Mouse (Mus musculus) limb, embryonic 15.5 days (tissue): ENCODE results near the gene Tmem115. TPM values are rescaled to one million over a fixed set of nuclear protein-coding genes. Genes with fewer than 3 reads are reported as not detected.

Source experiments
- polyA plus RNA-seq: library from polyadenylated mRNA; unstranded; fragments of >200 nt; fragmentation: Nextera tagmentation; extraction: Ambion mirVana; gene quantifications from 2 replicates; pipeline ENCODE4 v1.2.1, GENCODE M21; 2015

Gene Tmem115
- polyA plus RNA-seq, 1 experiment from 2014 or later, result 51.8 TPM

Other genes with a start within 250 kb of the Tmem115 start
- gene Mapkapk3, start 244.1 kb upstream of the Tmem115 start, polyA plus RNA-seq, result 24.2 and 24.7 TPM in 2 replicates
- 9.7 and 13.9 TPM in 2 replicates for gene Cish, start 237.9 kb upstream of the Tmem115 start, polyA plus RNA-seq
- gene Hemk1, start 195.6 kb upstream of the Tmem115 start, polyA plus RNA-seq, result 8.8 and 10.1 TPM in 2 replicates
- gene 6430571L13Rik, start 193.3 kb upstream of the Tmem115 start, polyA plus RNA-seq, result 0.60 and 0.74 TPM in 2 replicates
- 0.37 and 0.41 TPM in 2 replicates for gene Cacna2d2, start 134.3 kb upstream of the Tmem115 start, polyA plus RNA-seq
- gene Cyb561d2, start 8.2 kb downstream of the Tmem115 start, polyA plus RNA-seq, result 25.9 and 26.0 TPM in 2 replicates
- gene Nprl2, start 8.3 kb downstream of the Tmem115 start, polyA plus RNA-seq, result 40.4 and 44.1 TPM in 2 replicates
- 1.0 and 1.3 TPM in 2 replicates for gene Zmynd10, start 13.4 kb downstream of the Tmem115 start, polyA plus RNA-seq
- 89.7 and 95.4 TPM in 2 replicates for gene Rassf1, start 17.6 kb downstream of the Tmem115 start, polyA plus RNA-seq
- 35.9 and 37.3 TPM in 2 replicates for gene Tusc2, start 29.3 kb downstream of the Tmem115 start, polyA plus RNA-seq
- gene Hyal2, start 34.0 kb downstream of the Tmem115 start, polyA plus RNA-seq, result 101 and 104 TPM in 2 replicates
- gene Hyal1, start 43.0 kb downstream of the Tmem115 start, polyA plus RNA-seq, result 12.8 and 13.7 TPM in 2 replicates
- gene Naa80, start 44.9 kb downstream of the Tmem115 start, polyA plus RNA-seq, result 17.6 and 21.4 TPM in 2 replicates
- gene Hyal3, start 46.9 kb downstream of the Tmem115 start, polyA plus RNA-seq, result 1.6 and 1.8 TPM in 2 replicates
- gene Ifrd2, start 53.7 kb downstream of the Tmem115 start, polyA plus RNA-seq, result 45.9 and 58.8 TPM in 2 replicates
- 13.6 and 23.6 TPM in 2 replicates for gene Sema3b, start 75.3 kb downstream of the Tmem115 start, polyA plus RNA-seq
- 385 and 394 TPM in 2 replicates for gene Gnai2, start 101.4 kb downstream of the Tmem115 start, polyA plus RNA-seq
- gene Slc38a3, start 135.6 kb downstream of the Tmem115 start, polyA plus RNA-seq, result 5.0 and 5.1 TPM in 2 replicates
- gene Gnat1, start 145.8 kb downstream of the Tmem115 start, polyA plus RNA-seq, result 2.8 TPM in 2 replicates
- gene Sema3f, start 176.5 kb downstream of the Tmem115 start, polyA plus RNA-seq, result 26.6 and 38.2 TPM in 2 replicates
- gene Rbm5, start 237.1 kb downstream of the Tmem115 start, polyA plus RNA-seq, result 193 and 212 TPM in 2 replicates